Mouse (Mus musculus) erythroblast, adult 5-6 weeks (primary cell): ENCODE measurements at regions not wholly inside any gene's neighbourhood (a gene's known extent, or its start where the extent isn't known, plus 50 kb on each side); places are given as distances from the start of the nearest gene placed in this dataset.

Source experiments
- ATAC-seq: replicated peaks from 2 replicates; pipeline ENCODE4 v1.8.0; 2016; ENCODE audit warnings: moderate number of reproducible peaks, mild to moderate bottlenecking, moderate TSS enrichment, inconsistent platforms; ENCODE audit not compliant: poor library complexity, low FRiP score, severe bottlenecking

DNA sequence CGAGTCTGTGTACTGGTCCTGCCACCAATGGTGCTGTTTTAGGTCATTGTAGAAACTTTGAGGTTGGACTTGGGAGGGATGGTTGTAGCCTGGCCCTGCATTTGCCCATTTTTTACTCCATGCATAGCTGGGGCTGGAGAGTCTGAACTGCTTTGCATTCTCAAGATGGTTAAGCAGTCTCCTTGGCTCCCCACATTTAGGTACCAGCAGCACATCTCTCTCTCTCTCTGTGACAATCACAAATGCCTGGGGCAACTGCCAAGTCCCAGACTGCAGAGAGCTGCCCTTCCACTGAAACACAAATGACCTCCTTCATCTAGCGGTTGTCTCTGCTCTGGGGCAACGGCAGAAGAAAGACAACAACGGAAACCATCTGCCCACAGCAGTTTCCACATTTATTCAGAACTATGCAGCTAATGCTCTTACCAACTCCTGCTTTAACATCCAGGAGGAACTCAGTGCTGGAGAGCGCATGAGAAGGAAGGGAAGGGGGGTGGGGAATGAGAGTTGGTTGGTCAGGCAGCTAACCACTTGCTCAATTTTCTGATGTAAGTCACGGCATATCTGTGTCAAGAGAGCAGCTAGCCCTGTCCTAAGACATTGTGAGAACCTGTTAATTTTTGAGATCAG, 269.9 kb downstream of the Rnf144a start:
- no peak for ATAC-seq

- ATAC-seq: no peak
Observed at GRCm38 (mm10) chr12:26144616-26145015, 270.4 kb downstream of the Rnf144a start.

GRCm38 (mm10) chr12:26143411-26143810, 271.6 kb downstream of the Rnf144a start:
- no peak for ATAC-seq

DNA sequence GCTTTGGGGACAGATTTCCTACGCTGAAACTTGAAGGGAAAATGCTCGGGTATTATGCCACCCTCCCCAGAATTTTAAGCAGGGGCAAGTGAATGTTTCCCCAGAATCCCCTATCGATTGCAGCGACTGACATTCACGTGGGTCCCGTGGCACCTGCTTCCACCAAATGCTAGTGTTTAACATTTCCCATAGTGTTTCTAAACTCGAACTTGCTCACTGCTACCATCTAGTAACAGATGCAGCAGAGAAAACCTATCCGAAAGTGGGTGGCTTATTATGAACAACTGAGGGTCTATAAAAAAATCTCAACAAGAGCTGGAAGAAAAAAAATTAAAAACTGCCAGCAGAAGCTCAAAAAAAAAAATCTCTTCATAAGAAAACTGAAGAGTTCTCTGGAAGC, 284.2 kb downstream of the Rnf144a start:
- ATAC-seq: no peak

GRCm38 (mm10) chr12:26130011-26130410, 285.0 kb downstream of the Rnf144a start:
- ATAC-seq: no peak

DNA sequence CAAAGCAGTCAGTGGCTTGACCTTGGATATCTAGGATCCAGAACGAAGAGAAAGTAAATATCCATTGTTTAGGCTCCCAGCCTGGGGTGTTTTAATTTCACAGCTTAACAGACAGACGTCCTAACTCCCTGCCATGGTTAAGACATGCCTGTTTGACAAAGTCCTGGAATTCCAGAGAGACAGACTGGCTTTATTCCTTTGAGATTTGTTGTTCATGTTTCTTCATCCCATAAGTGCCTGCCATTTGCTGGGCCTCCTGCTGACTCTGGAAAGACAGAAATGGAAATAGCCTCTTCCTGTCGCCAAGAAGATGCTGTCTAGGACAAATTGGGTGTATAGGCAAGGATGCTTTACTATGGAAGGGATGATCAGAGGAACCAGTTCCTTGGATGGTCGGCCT, 285.5 kb downstream of the Rnf144a start:
- ATAC-seq: no peak

- ATAC-seq: no peak
Observed at GRCm38 (mm10) chr12:26128851-26129250, 286.2 kb downstream of the Rnf144a start.

DNA sequence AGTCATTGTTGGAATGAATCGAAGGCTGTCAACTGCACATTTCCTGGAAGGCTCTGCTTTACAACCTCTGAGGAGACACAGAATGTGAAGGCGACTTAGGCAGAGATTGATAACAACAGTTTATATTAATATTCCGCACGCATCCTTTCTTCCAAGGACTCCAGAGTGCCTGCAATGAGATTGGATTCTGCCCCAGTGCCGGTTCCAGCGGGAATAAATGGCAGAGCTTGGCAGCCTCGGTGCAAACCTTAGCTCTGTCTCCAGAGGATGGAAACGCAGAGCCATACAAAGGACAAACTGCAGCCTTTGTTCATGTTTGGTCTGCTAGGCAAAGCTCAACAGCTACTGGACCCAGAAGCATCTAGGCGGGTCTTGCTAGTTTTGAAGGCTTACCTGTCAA, 288.8 kb downstream of the Rnf144a start:
- ATAC-seq: no peak

DNA sequence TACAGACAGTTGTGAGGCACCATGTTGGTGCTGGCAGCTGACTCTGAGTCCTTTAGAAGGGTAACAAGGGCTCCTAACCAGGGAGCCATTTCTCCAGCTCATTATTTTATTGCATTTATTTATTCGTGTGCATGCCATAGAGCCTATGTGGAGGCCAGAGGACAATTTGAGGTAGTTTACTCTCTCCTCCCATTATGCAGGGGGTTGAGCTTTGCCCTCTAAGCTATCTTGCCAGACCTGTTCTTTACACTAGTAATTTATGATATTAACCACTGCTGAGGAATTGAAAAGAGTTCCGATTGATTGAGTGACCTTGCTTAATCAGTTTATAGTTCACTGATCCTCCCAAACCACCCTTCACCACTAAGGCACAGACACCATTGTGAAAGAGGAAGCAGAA, 290.8 kb downstream of the Rnf144a start:
- ATAC-seq: no peak

- no peak for ATAC-seq
Observed at GRCm38 (mm10) chr12:26115339-26115912, 299.6 kb downstream of the Rnf144a start.

DNA sequence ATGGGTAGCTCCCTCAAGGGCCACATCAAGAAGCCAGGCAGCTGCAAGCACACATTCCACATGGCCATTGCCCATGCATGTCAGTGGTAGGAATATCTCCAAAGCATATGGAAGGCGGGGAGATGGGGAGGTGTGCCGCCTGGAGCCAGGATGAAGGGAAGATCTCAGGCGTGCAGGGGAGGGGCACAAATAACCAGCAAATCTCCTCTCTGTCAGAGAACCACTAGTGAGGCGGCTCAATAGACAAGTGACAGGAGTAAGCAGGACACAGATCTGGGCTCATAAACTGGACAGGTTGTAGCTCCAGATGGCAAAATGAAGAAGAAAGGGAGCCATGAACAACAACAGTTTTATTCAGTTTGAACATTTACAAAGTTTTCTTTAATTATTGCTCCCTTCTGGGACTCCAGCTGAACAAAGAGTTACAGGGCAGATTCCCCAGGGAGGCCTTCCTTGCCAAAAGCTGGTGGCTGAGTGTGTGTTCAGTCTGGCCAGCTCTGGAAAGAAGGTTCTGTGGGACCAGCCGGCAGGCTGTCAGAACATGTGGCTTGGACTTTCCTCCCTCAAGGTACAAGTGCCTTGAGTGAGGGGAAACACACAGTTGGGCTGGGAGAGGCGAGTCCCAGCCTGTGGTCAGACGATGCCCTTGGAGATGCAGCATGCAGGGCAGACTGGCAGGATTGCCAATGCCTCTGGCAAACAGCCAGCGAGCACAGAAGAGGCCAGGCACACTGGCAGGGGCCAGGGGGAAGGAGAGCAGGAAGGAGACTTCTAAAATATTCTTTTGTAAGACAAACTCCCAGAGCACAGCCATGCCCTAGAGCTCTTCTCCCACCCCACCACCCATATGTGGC, 302.7 kb downstream of the Rnf144a start:
- ATAC-seq: no peak

GRCm38 (mm10) chr12:26109866-26110265, 305.2 kb downstream of the Rnf144a start:
- ATAC-seq: no peak

GRCm38 (mm10) chr12:26104372-26104771, 310.7 kb downstream of the Rnf144a start:
- no peak for ATAC-seq

DNA sequence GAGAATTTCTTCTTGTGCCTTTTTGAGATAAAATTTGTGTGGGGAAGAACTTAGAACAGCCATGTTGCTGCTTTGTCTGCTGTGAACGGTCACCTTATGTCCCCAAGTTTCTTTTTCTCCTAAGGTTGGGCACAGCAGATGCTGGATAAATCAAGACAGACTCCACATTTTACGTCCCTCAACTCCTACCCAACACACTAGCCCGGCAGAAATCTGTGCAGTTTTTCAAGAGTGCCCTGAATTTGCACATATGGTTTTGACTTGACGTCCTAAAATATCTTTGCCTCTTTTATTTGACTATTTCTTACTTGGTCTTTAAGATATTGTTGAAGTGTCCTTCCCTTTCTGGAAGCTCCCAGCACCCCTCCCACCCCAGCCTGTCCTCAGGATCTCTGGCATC, 312.7 kb downstream of the Rnf144a start:
- ATAC-seq: no peak

GRCm38 (mm10) chr12:26100140-26100539, 314.9 kb downstream of the Rnf144a start:
- no peak for ATAC-seq

- no peak for ATAC-seq
Observed at GRCm38 (mm10) chr12:26099176-26099575, 315.9 kb downstream of the Rnf144a start.

GRCm38 (mm10) chr12:26092311-26092710, 322.7 kb downstream of the Rnf144a start:
- no peak for ATAC-seq

GRCm38 (mm10) chr12:26091865-26092264, 323.2 kb downstream of the Rnf144a start:
- ATAC-seq: no peak

- no peak for ATAC-seq
Observed at GRCm38 (mm10) chr12:26088389-26088788, 326.7 kb downstream of the Rnf144a start.

DNA sequence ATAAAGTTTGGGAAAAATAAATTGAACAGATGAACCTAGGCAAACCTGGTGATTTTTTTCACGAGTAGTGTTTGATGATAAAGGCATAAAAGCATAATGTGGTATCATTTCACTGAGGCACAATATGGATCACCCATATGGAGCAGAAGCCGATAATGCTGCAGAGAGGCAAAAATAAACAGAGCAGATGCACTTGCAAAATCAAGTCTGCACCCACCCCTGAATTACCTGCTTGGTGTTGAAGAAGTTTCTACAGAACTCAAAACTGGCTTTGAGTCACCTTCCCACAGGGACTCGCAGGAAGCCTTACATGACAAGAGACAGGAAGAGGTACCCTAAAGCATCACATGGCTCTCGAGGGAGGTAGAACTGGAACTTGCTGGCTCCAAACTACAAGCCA, 328.1 kb downstream of the Rnf144a start:
- ATAC-seq: no peak

DNA sequence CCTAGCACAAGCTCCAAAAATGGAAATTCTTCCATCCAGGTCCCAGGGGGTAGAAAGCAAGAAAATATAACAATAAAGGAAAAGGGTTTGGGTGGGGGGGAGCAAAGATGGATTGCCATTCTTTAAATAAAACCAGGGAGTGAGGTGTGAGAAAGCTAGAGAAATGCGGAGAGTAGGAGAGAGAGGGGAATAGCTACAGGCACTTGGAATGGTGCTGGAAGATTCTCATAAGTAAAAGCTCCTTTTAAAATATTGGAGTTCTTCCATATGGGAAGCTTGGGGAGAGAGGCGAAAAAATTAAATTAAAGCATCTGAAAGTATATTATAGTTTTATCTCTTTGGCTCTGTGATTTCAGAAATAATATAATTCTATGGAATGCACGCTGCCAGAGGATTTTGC, 328.6 kb downstream of the Rnf144a start:
- no peak for ATAC-seq
